Mouse (Mus musculus) cortical plate, adult 2 months (tissue): Measurements from ENCODE around the gene Ccdc50. TPM values are rescaled to one million over a fixed set of nuclear protein-coding genes. Genes with fewer than 3 reads are reported as not detected.

ENCODE experiments used
- H3K27ac ChIP-seq: fragments of 200-500 bp; 2 replicates; pipeline ENCODE4 v1.5.1; 2012; ENCODE audit warnings: low read length, control low read depth, inconsistent platforms; ENCODE audit not compliant: insufficient read depth
- H3K4me1 ChIP-seq: fragments of 200-500 bp; 2 replicates; pipeline ENCODE4 v1.6.1; 2011; ENCODE audit warnings: low read length; ENCODE audit not compliant: control insufficient read depth, insufficient read depth
- H3K4me3 ChIP-seq: fragments of 200-500 bp; 2 replicates; pipeline ENCODE4 v1.5.1; 2011; ENCODE audit warnings: mild to moderate bottlenecking, low read length, control low read depth; ENCODE audit not compliant: insufficient read depth
- CTCF ChIP-seq: fragments of 200-500 bp; IDR thresholded peaks from 2 replicates; pipeline ENCODE4 v1.5.1; 2011; ENCODE audit warnings: mild to moderate bottlenecking, control low read depth, low read length; ENCODE audit not compliant: insufficient read depth; ENCODE audit errors: extremely low read depth
- POLR2A ChIP-seq: fragments of 200-500 bp; IDR thresholded peaks from 2 replicates; pipeline ENCODE4 v1.6.1; 2011; ENCODE audit warnings: mild to moderate bottlenecking, low read length, control low read depth; ENCODE audit not compliant: insufficient read depth; ENCODE audit errors: extremely low read depth
- polyA plus RNA-seq: library from polyadenylated mRNA; depleted of rRNA; stranded (reverse); fragments of >200 nt; gene quantifications from 2 replicates; pipeline ENCODE4 v1.2.3, GENCODE M21; 2012; rRNA removed

The Ccdc50 gene
- 24.1 and 25.1 TPM in 2 replicates for polyA plus RNA-seq

DNA sequence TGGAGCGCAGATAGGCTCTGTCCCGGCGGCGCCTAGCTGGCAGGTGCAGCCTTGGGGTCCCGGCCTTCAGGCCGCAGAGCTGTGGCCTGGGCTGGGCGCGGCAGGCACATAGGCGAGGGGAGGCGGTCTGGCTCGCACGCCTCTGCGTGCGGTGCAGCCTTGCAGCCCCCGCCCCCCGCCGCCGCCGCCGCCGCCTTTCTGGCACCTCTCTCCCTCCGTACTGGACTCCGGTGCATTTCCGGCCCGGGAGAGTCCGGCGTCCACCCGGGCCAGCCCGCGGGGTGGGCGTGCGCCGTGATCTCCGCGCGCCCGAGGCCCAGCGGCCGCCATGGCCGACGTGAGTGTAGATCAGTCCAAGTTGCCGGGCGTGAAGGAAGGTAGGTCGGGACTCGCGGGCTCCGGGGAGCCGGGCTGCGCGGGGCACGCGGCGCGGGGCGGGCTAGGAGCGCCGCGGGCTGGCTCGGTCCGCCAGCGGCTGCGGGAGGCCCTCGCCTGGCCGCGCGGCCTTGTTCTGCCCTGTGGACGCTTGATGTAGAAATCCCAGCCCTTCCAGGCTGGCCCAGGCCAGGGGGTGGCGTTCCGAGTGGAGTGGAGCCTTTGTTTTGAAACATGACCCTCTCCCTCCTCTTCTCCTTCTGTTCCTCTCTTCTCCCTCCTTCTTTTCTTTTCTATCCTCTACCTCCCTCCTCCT is at the start of gene Ccdc50:
TSS of gene Ccdc50 (plus strand) at position 109 of the 691 bp plus-strand sequence.
- peaks cover 12% of the 10 kb centered on the region; the same call in 1 of the 2 replicates for H3K4me1 ChIP-seq
- peak within 1 kb of the TSS; percentile 96 for H3K27ac ChIP-seq
- peak within 1 kb of the TSS; percentile 98 for H3K4me3 ChIP-seq
- no peak for TF ChIP-seq CTCF
- peak; percentile 25; the same call in 1 of the 2 replicates for TF ChIP-seq POLR2A

DNA sequence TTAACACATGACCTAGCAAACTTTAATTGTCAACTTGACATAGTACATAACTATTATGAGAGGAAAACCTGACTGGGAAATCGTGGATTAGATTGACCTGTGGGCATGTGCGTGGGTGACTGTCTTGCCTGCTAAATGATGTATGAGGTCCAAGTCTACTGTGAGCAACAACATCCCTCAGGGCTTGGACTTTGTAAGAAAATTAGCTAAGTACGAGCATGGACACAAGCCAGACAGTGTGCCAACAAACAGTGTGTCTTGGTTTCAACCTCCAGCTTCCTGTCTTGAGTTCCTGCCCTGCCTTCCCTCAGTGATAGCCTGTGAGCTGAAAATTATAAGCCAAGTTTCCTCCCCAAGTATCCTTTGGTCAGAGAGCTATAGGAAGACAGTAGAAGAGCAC is 41.1 kb upstream of the Ccdc50 start:
- Histone ChIP-seq H3K4me3 (no peak overlapping the region), H3K4me1 (no peaks in the 10 kb centered on the region), H3K27ac (no peak overlapping the region)
- TF ChIP-seq CTCF (no peak), POLR2A (no peak)

DNA sequence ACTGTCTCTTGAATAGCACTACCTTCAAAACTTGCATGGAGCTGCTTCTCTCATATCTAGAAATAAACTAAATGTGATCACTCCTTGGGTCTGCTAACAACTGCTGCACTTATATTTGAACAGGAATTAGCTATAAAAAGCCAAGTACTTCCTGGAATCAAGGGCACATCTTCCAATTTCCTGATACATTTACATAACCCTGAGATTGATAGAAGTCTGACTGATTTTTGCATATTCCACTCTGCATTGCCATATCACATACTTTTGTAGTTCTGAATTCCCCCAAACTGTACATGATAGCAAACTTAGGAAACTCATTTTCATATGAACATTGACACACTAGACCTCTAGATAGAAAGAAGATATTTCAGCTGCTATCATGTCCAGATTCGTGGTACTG is 40.3 kb upstream of the Ccdc50 start:
- TF ChIP-seq POLR2A, result no peak
- no peak for TF ChIP-seq CTCF
- H3K27ac ChIP-seq, result no peak overlapping the region
- no peak overlapping the region for H3K4me3 ChIP-seq
- no peaks in the 10 kb centered on the region for H3K4me1 ChIP-seq

DNA sequence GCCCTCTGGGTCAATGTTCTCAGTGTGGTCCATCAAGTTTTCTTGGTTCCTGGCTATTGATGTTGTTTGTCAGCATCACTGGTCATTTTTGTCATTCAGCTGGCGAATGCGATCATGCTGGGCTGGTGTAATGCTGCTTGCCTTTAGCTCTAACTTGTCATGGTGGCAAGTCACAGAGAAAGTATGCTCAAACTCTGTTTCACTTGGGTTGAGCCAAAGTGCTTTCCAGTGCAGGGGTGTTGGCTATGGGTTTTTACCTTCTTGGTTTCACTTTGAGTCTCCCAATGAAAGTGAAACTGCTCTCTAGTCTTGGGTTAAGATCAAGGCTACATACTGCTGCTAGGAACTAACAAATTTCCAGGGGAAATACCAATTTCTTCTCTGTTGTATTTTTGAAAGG is 39.4 kb upstream of the Ccdc50 start:
- no peak overlapping the region for H3K27ac ChIP-seq
- TF ChIP-seq CTCF, result no peak
- TF ChIP-seq POLR2A, result no peak
- no peaks in the 10 kb centered on the region for H3K4me1 ChIP-seq

DNA sequence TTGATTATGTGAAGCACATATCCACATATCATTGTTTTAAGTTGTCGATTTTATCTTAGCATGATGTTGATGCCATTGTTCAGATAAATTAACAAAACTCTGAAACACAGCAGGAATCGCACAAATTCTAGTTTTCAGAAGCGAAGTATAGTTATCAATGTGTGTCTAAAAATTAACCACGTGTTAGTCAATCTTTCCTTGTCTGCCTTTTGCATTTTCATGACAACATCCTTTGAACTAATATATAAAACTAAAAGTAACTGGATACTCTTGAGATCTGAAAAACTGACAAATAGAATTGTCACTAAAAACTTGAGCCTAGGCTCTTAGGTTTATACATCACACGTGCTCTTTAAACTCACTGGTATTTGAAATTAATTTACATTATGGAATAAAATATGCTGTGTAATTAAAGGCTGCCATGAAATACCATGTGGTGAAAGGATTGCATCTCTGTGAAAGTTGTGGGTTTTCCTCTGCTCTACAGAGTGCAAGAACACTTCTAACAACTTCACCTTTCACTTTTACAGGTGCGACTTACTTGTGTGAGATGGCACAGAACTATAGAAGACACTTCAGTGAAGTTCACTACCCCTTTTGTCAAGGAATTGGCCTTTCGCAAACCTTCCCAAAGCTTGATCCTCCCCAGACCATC is 38.7 kb upstream of the Ccdc50 start:
- Histone ChIP-seq H3K4me1 (no peaks in the 10 kb centered on the region), H3K27ac (no peak overlapping the region), H3K4me3 (no peak overlapping the region)
- TF ChIP-seq CTCF (no peak), POLR2A (no peak)

More for the DNA sequence above, 39.4 kb upstream of the Ccdc50 start:
- H3K4me3 ChIP-seq, result no peak overlapping the region

DNA sequence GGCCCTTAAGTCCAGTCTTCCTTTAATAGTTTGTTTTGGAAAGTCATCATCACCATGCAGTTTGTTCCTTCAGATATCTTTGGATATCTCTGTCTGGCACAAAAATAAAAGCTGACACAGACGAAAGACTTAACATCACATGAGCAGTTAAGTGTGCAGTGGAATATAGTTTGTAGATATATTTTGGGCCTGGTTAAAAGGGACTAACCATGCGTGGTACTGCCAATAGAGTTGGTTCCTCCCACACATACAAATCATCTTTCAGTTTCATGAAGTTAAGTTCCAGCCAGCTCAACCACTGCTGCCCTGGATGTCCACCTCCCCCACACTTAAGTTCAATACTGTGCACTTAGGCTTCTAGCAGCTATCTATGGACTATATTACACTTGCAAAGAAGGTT is 34.2 kb upstream of the Ccdc50 start:
- Histone ChIP-seq H3K4me3 (no peak overlapping the region), H3K27ac (no peak overlapping the region), H3K4me1 (no peaks in the 10 kb centered on the region)
- no peak for TF ChIP-seq CTCF
- no peak for TF ChIP-seq POLR2A

DNA sequence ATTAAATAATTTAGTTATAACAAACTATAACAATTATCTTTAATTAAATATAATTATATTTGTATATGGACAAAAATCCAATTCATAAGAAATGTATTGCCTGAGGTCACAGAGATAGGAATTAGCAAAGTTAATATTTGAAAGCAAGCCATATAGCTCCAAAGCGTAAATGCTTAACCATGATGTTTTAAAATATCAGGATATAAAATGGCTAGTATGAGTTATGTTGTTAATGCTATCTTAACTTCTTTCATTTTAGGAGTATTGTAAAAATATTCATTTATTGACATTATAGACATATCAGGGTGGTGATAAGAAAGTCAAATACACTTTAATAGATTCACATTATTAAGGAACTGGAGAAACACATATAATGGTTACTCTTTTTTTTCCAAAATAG is 28.6 kb upstream of the Ccdc50 start:
- no peak overlapping the region for H3K4me3 ChIP-seq
- TF ChIP-seq CTCF (no peak), POLR2A (no peak)
- H3K27ac ChIP-seq, result no peak overlapping the region
- no peaks in the 10 kb centered on the region for H3K4me1 ChIP-seq

DNA sequence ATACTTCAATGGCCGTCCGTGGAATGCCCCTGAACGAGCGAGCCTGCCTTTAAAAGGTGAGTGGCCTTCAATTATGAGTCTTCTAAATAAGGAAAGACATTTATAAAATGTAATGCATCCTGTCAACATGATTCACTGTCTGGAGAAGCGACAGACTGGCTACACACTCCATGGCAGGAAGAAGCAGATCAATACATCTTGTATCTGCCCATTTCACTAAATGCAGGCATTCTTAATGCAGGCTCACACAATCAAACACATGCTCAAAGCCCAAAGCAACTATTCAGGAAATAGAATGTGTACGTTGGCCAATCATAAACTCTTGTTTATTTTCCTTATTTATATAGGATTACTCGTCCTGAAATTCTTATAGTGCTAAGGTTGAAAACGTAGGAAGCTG is 18.5 kb upstream of the Ccdc50 start, which contains the start of gene Uts2b:
TSS of gene Uts2b (minus strand) at position 49 of the 400 bp plus-strand sequence.
- Histone ChIP-seq H3K4me1 (no peaks in the 10 kb centered on the region), H3K4me3 (no peak within 1 kb of the TSS), H3K27ac (no peak within 1 kb of the TSS)
- no peak for TF ChIP-seq POLR2A
- no peak for TF ChIP-seq CTCF

DNA sequence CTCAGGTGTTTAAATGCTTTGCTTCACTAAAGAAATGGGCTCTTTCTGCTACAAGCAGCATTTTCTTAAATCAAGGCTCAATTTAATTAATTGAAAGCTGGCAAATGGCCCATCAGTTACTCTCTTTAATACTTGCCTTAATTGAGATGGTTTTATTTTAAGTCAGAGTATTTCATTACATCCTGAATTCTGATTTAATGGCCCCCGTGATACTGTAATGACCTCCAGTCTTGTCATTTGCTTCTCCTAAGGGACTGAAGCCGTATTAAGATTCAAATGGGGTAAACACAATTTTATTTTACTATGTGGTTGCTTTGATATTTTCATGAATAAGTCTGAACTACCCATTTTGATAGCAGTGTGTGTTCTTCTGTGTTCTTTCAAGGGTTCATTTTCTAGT is 18.0 kb upstream of the Ccdc50 start:
- Histone ChIP-seq H3K27ac (no peak overlapping the region), H3K4me3 (no peak overlapping the region), H3K4me1 (no peaks in the 10 kb centered on the region)
- TF ChIP-seq POLR2A (no peak), CTCF (no peak)

DNA sequence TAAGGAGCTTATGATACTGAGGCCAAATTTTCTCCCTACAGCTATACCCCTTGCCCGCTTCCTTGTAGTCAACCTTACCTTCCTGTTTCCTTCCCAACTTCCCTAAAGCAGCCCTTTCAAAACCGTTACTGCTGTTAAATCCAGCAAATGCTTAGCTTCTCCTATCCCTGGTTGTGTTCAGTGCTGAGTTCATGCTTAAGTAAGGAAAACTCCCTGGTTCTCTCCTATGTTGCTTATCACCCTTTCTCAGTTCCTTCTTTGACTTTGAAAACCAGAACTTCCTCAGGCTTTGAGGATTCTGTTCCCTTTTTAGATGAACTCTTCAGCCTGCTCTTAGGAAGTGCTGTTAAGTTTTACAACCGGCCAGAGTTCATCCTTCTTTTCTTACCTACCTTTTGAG is 14.5 kb upstream of the Ccdc50 start:
- no peaks in the 10 kb centered on the region for H3K4me1 ChIP-seq
- no peak for TF ChIP-seq CTCF
- no peak for TF ChIP-seq POLR2A
- H3K4me3 ChIP-seq, result no peak overlapping the region
- no peak overlapping the region for H3K27ac ChIP-seq
